Mouse (Mus musculus) hindbrain, embryonic 12.5 days (tissue): ENCODE data around the gene A030003K21Rik. TPM values are rescaled to one million over a fixed set of nuclear protein-coding genes. Genes with fewer than 3 reads are reported as not detected.
A peak's percentile ranks its signal among the peaks of the same experiment; 100 is the strongest.
"Not testable (repeated sequence)": the region's sequence is repeated elsewhere in the genome, so short reads cannot be mapped to it uniquely, and the experiment has no call there.

Source experiments
- ATAC-seq: fragments of 200-750 bp; cut with Nextera tagmentation; 2 replicates; pipeline ENCODE4 v1.8.0; 2017; ENCODE audit warnings: moderate TSS enrichment; ENCODE audit not compliant: low FRiP score
- H3K27ac ChIP-seq: fragments of 300-500 bp; sonication (generic); 2 replicates; pipeline ENCODE4 v1.5.1; 2016; ENCODE audit warnings: mild to moderate bottlenecking
- H3K27me3 ChIP-seq: fragments of 300-500 bp; sonication (generic); 2 replicates; pipeline ENCODE4 v1.6.1; 2016; ENCODE audit warnings: mild to moderate bottlenecking
- H3K36me3 ChIP-seq: fragments of 300-500 bp; sonication (generic); 2 replicates; pipeline ENCODE4 v1.6.1; 2016; ENCODE audit warnings: mild to moderate bottlenecking
- H3K4me1 ChIP-seq: fragments of 300-500 bp; sonication (generic); 2 replicates; pipeline ENCODE4 v1.6.1; 2016
- H3K4me2 ChIP-seq: fragments of 300-500 bp; sonication (generic); replicated peaks from 2 replicates; pipeline ENCODE4 v1.6.1; 2016; ENCODE audit warnings: mild to moderate bottlenecking
- H3K4me3 ChIP-seq: fragments of 300-500 bp; sonication (generic); 2 replicates; pipeline ENCODE4 v1.5.1; 2016; ENCODE audit warnings: mild to moderate bottlenecking
- H3K9ac ChIP-seq: fragments of 300-500 bp; sonication (generic); 2 replicates; pipeline ENCODE4 v1.6.1; 2016; ENCODE audit warnings: mild to moderate bottlenecking, moderate library complexity
- H3K9me3 ChIP-seq: fragments of 300-500 bp; sonication (generic); replicated peaks from 2 replicates; pipeline ENCODE4 v1.6.1; 2016; ENCODE audit warnings: mild to moderate bottlenecking
- WGBS: fragments of 180-500 bp; shearing (Covaris S2); methylation state at CpG from one replicate; pipeline ENCODE4 v1.1.7; 2016; 5-methylcytosine and 5-hydroxymethylcytosine counted together
- polyA plus RNA-seq: library from polyadenylated mRNA; unstranded; fragments of >200 nt; fragmentation: Nextera tagmentation; extraction: Ambion mirVana; gene quantifications from 2 replicates; pipeline ENCODE4 v1.2.1, GENCODE M21; 2016

Gene A030003K21Rik
- not detected in 2 replicates for polyA plus RNA-seq

GRCm38 (mm10) chr1:82943295-82943694 is at the start of gene A030003K21Rik:
A030003K21Rik (minus strand) TSS chr1:82943388.
- H3K4me2 ChIP-seq, H3K36me3 ChIP-seq, H3K9ac ChIP-seq, H3K4me3 ChIP-seq, H3K27me3 ChIP-seq, H3K9me3 ChIP-seq, H3K4me1 ChIP-seq, ATAC-seq, H3K27ac ChIP-seq: not testable (repeated sequence)
- WGBS, result no CpG with 5 or more reads among the region's 6 CpGs

GRCm38 (mm10) chr1:82992093-82992492 is 48.9 kb upstream of the A030003K21Rik start:
- WGBS, result 89% methylated on average over 6 of the region's 6 CpGs

GRCm38 (mm10) chr1:82991596-82991995 is 48.4 kb upstream of the A030003K21Rik start:
- Histone ChIP-seq H3K27me3 (no peaks in the 10 kb centered on the region), H3K4me3 (no peak overlapping the region), H3K4me2 (no peak overlapping the region), H3K4me1 (no peaks in the 10 kb centered on the region), H3K9ac (no peak overlapping the region), H3K27ac (no peak overlapping the region), H3K36me3 (no peaks in the 10 kb centered on the region), H3K9me3 (no peaks in the 10 kb centered on the region)
- 80% methylated on average over 3 of the region's 3 CpGs for WGBS
- no peak for ATAC-seq

More at GRCm38 (mm10) chr1:82992093-82992492, 48.9 kb upstream of the A030003K21Rik start:
- Histone ChIP-seq H3K27ac (no peak overlapping the region), H3K4me1 (no peaks in the 10 kb centered on the region), H3K4me2 (no peak overlapping the region), H3K27me3 (no peaks in the 10 kb centered on the region), H3K9ac (no peak overlapping the region), H3K4me3 (no peak overlapping the region), H3K9me3 (no peaks in the 10 kb centered on the region), H3K36me3 (no peaks in the 10 kb centered on the region)
- no peak for ATAC-seq

GRCm38 (mm10) chr1:82991062-82991461 is 47.9 kb upstream of the A030003K21Rik start:
- Histone ChIP-seq H3K9ac (no peak overlapping the region), H3K9me3 (no peaks in the 10 kb centered on the region), H3K27me3 (no peaks in the 10 kb centered on the region), H3K4me2 (no peak overlapping the region), H3K36me3 (no peaks in the 10 kb centered on the region), H3K4me3 (no peak overlapping the region), H3K4me1 (no peaks in the 10 kb centered on the region), H3K27ac (no peak overlapping the region)
- ATAC-seq, result no peak
- WGBS, result 75% methylated on average over 4 of the region's 4 CpGs

GRCm38 (mm10) chr1:82987530-82988198 is 44.5 kb upstream of the A030003K21Rik start:
- Histone ChIP-seq H3K27me3 (no peaks in the 10 kb centered on the region), H3K27ac (no peak overlapping the region), H3K4me1 (no peaks in the 10 kb centered on the region), H3K9ac (no peak overlapping the region), H3K4me3 (no peak overlapping the region), H3K9me3 (peaks cover 6% of the 10 kb centered on the region; the same call in 1 of the 2 replicates), H3K36me3 (no peaks in the 10 kb centered on the region), H3K4me2 (no peak overlapping the region)
- 33% methylated on average over 4 of the region's 4 CpGs for WGBS
- ATAC-seq, result 0 out of 2 replicates have a peak, but pooled peaks have one; percentile 56

- WGBS, result 95% methylated on average over 6 of the region's 6 CpGs
- no peak for ATAC-seq
- no peak overlapping the region for H3K4me3 ChIP-seq
- no peak overlapping the region for H3K4me2 ChIP-seq
- H3K4me1 ChIP-seq, result no peaks in the 10 kb centered on the region
- H3K27ac ChIP-seq, result no peak overlapping the region
- no peaks in the 10 kb centered on the region for H3K36me3 ChIP-seq
- H3K27me3 ChIP-seq, result no peaks in the 10 kb centered on the region
- H3K9ac ChIP-seq, result no peak overlapping the region
- peaks cover 6% of the 10 kb centered on the region; the same call in 1 of the 2 replicates for H3K9me3 ChIP-seq
Observed at GRCm38 (mm10) chr1:82986738-82987137, 43.5 kb upstream of the A030003K21Rik start.

- Histone ChIP-seq H3K4me2 (no peak overlapping the region), H3K4me3 (no peak overlapping the region), H3K27ac (no peak overlapping the region), H3K9me3 (no peaks in the 10 kb centered on the region), H3K4me1 (no peaks in the 10 kb centered on the region), H3K9ac (no peak overlapping the region), H3K27me3 (no peaks in the 10 kb centered on the region), H3K36me3 (no peaks in the 10 kb centered on the region)
- no peak for ATAC-seq
Observed at GRCm38 (mm10) chr1:82977840-82978239, 34.7 kb upstream of the A030003K21Rik start.

GRCm38 (mm10) chr1:82975750-82976149 is 32.6 kb upstream of the A030003K21Rik start:
- Histone ChIP-seq H3K9me3 (no peaks in the 10 kb centered on the region), H3K9ac (no peak overlapping the region), H3K36me3 (no peaks in the 10 kb centered on the region), H3K27me3 (no peaks in the 10 kb centered on the region), H3K27ac (no peak overlapping the region), H3K4me2 (no peak overlapping the region), H3K4me1 (no peaks in the 10 kb centered on the region), H3K4me3 (no peak overlapping the region)
- no peak for ATAC-seq
- 88% methylated on average over 5 of the region's 5 CpGs for WGBS

- WGBS, result 88% methylated on average over 9 of the region's 9 CpGs
- Histone ChIP-seq H3K27ac (no peak overlapping the region), H3K4me3 (no peak overlapping the region), H3K36me3 (no peaks in the 10 kb centered on the region), H3K9ac (no peak overlapping the region), H3K9me3 (no peaks in the 10 kb centered on the region), H3K4me2 (no peak overlapping the region), H3K4me1 (no peaks in the 10 kb centered on the region), H3K27me3 (no peaks in the 10 kb centered on the region)
- ATAC-seq, result no peak
Observed at GRCm38 (mm10) chr1:82974342-82974741, 31.2 kb upstream of the A030003K21Rik start.

GRCm38 (mm10) chr1:82973901-82974300 is 30.7 kb upstream of the A030003K21Rik start:
- Histone ChIP-seq H3K27me3 (no peaks in the 10 kb centered on the region), H3K4me2 (no peak overlapping the region), H3K36me3 (no peaks in the 10 kb centered on the region), H3K27ac (no peak overlapping the region), H3K4me1 (no peaks in the 10 kb centered on the region), H3K4me3 (no peak overlapping the region), H3K9ac (no peak overlapping the region), H3K9me3 (no peaks in the 10 kb centered on the region)
- WGBS, result 73% methylated on average over 6 of the region's 6 CpGs
- ATAC-seq, result no peak

GRCm38 (mm10) chr1:82973244-82973643 is 30.1 kb upstream of the A030003K21Rik start:
- whole genome bisulfite sequencing, result 91% methylated on average over 1 of the region's 1 CpGs
- Histone ChIP-seq H3K27ac (no peak overlapping the region), H3K4me3 (no peak overlapping the region), H3K27me3 (no peaks in the 10 kb centered on the region), H3K4me2 (no peak overlapping the region), H3K36me3 (no peaks in the 10 kb centered on the region), H3K4me1 (no peaks in the 10 kb centered on the region), H3K9ac (no peak overlapping the region), H3K9me3 (no peaks in the 10 kb centered on the region)
- no peak for ATAC-seq

- Histone ChIP-seq H3K27ac (no peak overlapping the region), H3K4me1 (no peaks in the 10 kb centered on the region), H3K9ac (no peak overlapping the region), H3K27me3 (no peaks in the 10 kb centered on the region), H3K9me3 (no peaks in the 10 kb centered on the region), H3K36me3 (no peaks in the 10 kb centered on the region), H3K4me2 (no peak overlapping the region), H3K4me3 (no peak overlapping the region)
- ATAC-seq, result no peak
- WGBS, result 61% methylated on average over 4 of the region's 4 CpGs
Observed at GRCm38 (mm10) chr1:82972046-82972445, 28.9 kb upstream of the A030003K21Rik start.

- Histone ChIP-seq H3K9ac (no peak overlapping the region), H3K4me2 (no peak overlapping the region), H3K4me3 (no peak overlapping the region), H3K4me1 (no peaks in the 10 kb centered on the region), H3K36me3 (no peaks in the 10 kb centered on the region), H3K27ac (no peak overlapping the region), H3K9me3 (no peaks in the 10 kb centered on the region), H3K27me3 (no peaks in the 10 kb centered on the region)
- peak; percentile 66 for ATAC-seq
- 55% methylated on average over 3 of the region's 3 CpGs for WGBS
Observed at GRCm38 (mm10) chr1:82966413-82966812, 23.2 kb upstream of the A030003K21Rik start.
